Mouse (Mus musculus) telencephalon, adult 2 months (tissue): Measurements from ENCODE around the gene Slc25a17.
A peak's percentile ranks its signal among the peaks of the same experiment; 100 is the strongest.

Experiments
- DNase-seq: peaks from one replicate; pipeline ENCODE4 v3.0.0-alpha.2; 2011; ENCODE audit warnings: low read depth, low spot score

Slc25a17 gene

GRCm38 (mm10) chr15:81360345-81361021 is at the start of gene Slc25a17:
Gene Slc25a17 (minus strand): TSS chr15:81360812.
- peak; percentile 93 for DNase-seq

GRCm38 (mm10) chr15:81408199-81408598 is 47.6 kb upstream of the Slc25a17 start, which contains the start of gene Dnajb7:
Gene Dnajb7 (minus strand): TSS chr15:81408299.
- no peak for DNase-seq

- DNase-seq: no peak
Measured at GRCm38 (mm10) chr15:81405008-81405407, 44.4 kb upstream of the Slc25a17 start.

GRCm38 (mm10) chr15:81399638-81400315 is 39.2 kb upstream of the Slc25a17 start, which contains the start of the genes St13 and Xpnpep3:
Gene St13 (minus strand): TSS chr15:81400077.
Gene Xpnpep3 (plus strand): TSS chr15:81400138.
- DNase-seq: peak; percentile 93

GRCm38 (mm10) chr15:81399297-81399637 is 38.7 kb upstream of the Slc25a17 start:
- DNase-seq: no peak

- DNase-seq: no peak
Measured at GRCm38 (mm10) chr15:81398189-81398588, 37.6 kb upstream of the Slc25a17 start.

GRCm38 (mm10) chr15:81394211-81394915 is 33.8 kb upstream of the Slc25a17 start:
- no peak for DNase-seq

GRCm38 (mm10) chr15:81392997-81393396 is 32.4 kb upstream of the Slc25a17 start:
- DNase-seq: peak; percentile 9

GRCm38 (mm10) chr15:81386327-81386726 is 25.7 kb upstream of the Slc25a17 start:
- no peak for DNase-seq

GRCm38 (mm10) chr15:81378845-81379244 is 18.2 kb upstream of the Slc25a17 start:
- no peak for DNase-seq

GRCm38 (mm10) chr15:81374621-81375020 is 14.0 kb upstream of the Slc25a17 start:
- no peak for DNase-seq

- no peak for DNase-seq
Measured at GRCm38 (mm10) chr15:81370356-81370755, 9.7 kb upstream of the Slc25a17 start.

GRCm38 (mm10) chr15:81368601-81369000 is 8.0 kb upstream of the Slc25a17 start:
- no peak for DNase-seq

- DNase-seq: no peak
Measured at GRCm38 (mm10) chr15:81366241-81366640, 5.6 kb upstream of the Slc25a17 start.

GRCm38 (mm10) chr15:81365246-81365645 is 4.6 kb upstream of the Slc25a17 start:
- DNase-seq: no peak

GRCm38 (mm10) chr15:81364271-81364670 is 3.7 kb upstream of the Slc25a17 start:
- DNase-seq: no peak

GRCm38 (mm10) chr15:81362501-81362900 is 1.9 kb upstream of the Slc25a17 start:
- no peak for DNase-seq

- no peak for DNase-seq
Measured at GRCm38 (mm10) chr15:81361417-81362015, 904 bp upstream of the Slc25a17 start.

GRCm38 (mm10) chr15:81361022-81361404 is 401 bp upstream of the Slc25a17 start:
- no peak for DNase-seq

- no peak for DNase-seq
Measured at GRCm38 (mm10) chr15:81359421-81359820, 1.2 kb downstream of the Slc25a17 start.

- DNase-seq: no peak
Measured at GRCm38 (mm10) chr15:81358943-81359342, 1.7 kb downstream of the Slc25a17 start.

- no peak for DNase-seq
Measured at GRCm38 (mm10) chr15:81356946-81357345, 3.7 kb downstream of the Slc25a17 start.
